Mouse (Mus musculus) stomach, embryonic 16.5 days (tissue): ENCODE measurements around the gene Crispld2. TPM values are rescaled to one million over a fixed set of nuclear protein-coding genes. Genes with fewer than 3 reads are reported as not detected.

Experiments used
- ATAC-seq: fragments of 200-750 bp; cut with Nextera tagmentation; 2 replicates; pipeline ENCODE4 v1.8.0; 2017; ENCODE audit warnings: moderate number of reproducible peaks, moderate TSS enrichment; ENCODE audit not compliant: insufficient read depth, low FRiP score
- H3K27ac ChIP-seq: fragments of 300-500 bp; sonication (generic); 2 replicates; pipeline ENCODE4 v1.5.1; 2014; ENCODE audit warnings: low read length
- H3K27me3 ChIP-seq: fragments of 300-500 bp; sonication (generic); 2 replicates; pipeline ENCODE4 v1.6.1; 2014; ENCODE audit warnings: low read length, control low read depth, mixed read lengths; ENCODE audit not compliant: control insufficient read depth, insufficient read depth
- H3K36me3 ChIP-seq: fragments of 300-500 bp; sonication (generic); 2 replicates; pipeline ENCODE4 v1.6.1; 2014; ENCODE audit warnings: low read length; ENCODE audit not compliant: control insufficient read depth, insufficient read depth
- H3K4me1 ChIP-seq: fragments of 300-500 bp; sonication (generic); 2 replicates; pipeline ENCODE4 v1.6.1; 2014; ENCODE audit warnings: low read length, control low read depth, mixed read lengths; ENCODE audit not compliant: control insufficient read depth, insufficient read depth
- H3K4me2 ChIP-seq: fragments of 300-500 bp; sonication (generic); 2 replicates; pipeline ENCODE4 v1.6.1; 2014; ENCODE audit warnings: low read depth, low read length, mixed read lengths
- H3K4me3 ChIP-seq: fragments of 300-500 bp; sonication (generic); replicated peaks from 2 replicates; pipeline ENCODE4 v1.5.1; 2014; ENCODE audit warnings: mild to moderate bottlenecking, low read length
- H3K9ac ChIP-seq: fragments of 300-500 bp; sonication (generic); 2 replicates; pipeline ENCODE4 v1.6.1; 2014; ENCODE audit warnings: low read length
- H3K9me3 ChIP-seq: fragments of 300-500 bp; sonication (generic); replicated peaks from 2 replicates; pipeline ENCODE4 v1.6.1; 2016; ENCODE audit warnings: low read length, control low read depth; ENCODE audit not compliant: control insufficient read depth
- WGBS: fragments of 180-500 bp; shearing (Covaris S2); extraction: QIAGEN DNeasy Blood & Tissue Kit; methylation state at CpG from one replicate; pipeline ENCODE4 v1.1.7; 2014; 5-methylcytosine and 5-hydroxymethylcytosine counted together
- polyA plus RNA-seq: library from polyadenylated mRNA; unstranded; fragments of >200 nt; fragmentation: Nextera tagmentation; extraction: Ambion mirVana; gene quantifications from 2 replicates; pipeline ENCODE4 v1.2.1, GENCODE M21; 2015

Gene Crispld2
- polyA plus RNA-seq, 1 experiment from 2014 or later = 38.1 TPM

GRCm38 (mm10) chr8:119986174-119986573 is 6.1 kb upstream of the Crispld2 start:
- Histone ChIP-seq H3K9ac (no peak overlapping the region), H3K27ac (no peak overlapping the region), H3K27me3 (0 out of 2 replicates have a peak, but pooled peaks cover 3% of the 10 kb centered on the region), H3K4me1 (no peaks in the 10 kb centered on the region), H3K4me3 (no peak overlapping the region), H3K4me2 (no peak overlapping the region), H3K9me3 (no peaks in the 10 kb centered on the region), H3K36me3 (no peaks in the 10 kb centered on the region)
- WGBS = 61% methylated on average over 5 of the region's 5 CpGs
- ATAC-seq = no peak

GRCm38 (mm10) chr8:119988087-119988486 is 4.2 kb upstream of the Crispld2 start:
- Histone ChIP-seq H3K36me3 (no peaks in the 10 kb centered on the region), H3K9me3 (no peaks in the 10 kb centered on the region), H3K27ac (no peak overlapping the region), H3K4me1 (no peaks in the 10 kb centered on the region; the same call in 1 of the 2 replicates), H3K27me3 (peaks cover 22% of the 10 kb centered on the region), H3K9ac (no peak overlapping the region), H3K4me3 (no peak overlapping the region), H3K4me2 (no peak overlapping the region)
- 59% methylated on average over 15 of the region's 15 CpGs for WGBS
- no peak for ATAC-seq

DNA sequence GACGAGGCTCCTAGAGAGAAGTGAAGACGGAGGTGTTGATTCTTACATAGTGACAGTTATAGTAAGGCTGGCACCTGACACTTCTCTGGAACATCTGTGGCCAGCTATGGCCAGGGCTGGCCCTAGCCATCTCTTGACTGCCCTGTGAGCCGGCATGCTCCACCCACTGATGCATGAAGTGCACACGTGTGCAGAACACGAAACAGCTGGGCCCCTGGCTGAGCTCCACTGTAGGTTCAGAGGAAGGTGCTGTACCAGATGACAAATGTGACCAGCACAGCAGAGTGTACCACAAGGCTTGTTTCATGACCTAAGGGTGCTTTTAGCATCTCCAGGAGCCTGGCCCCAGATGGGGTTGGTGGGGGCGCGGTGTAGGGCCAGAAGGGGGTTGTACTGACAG is 1.9 kb downstream of the Crispld2 start:
- Histone ChIP-seq H3K36me3 (no peaks in the 10 kb centered on the region), H3K27me3 (peaks cover 23% of the 10 kb centered on the region), H3K4me2 (peak overlapping the region; percentile 48; the same call in 1 of the 2 replicates), H3K4me3 (peak overlapping the region; percentile 40), H3K9ac (peak overlapping the region; percentile 1; the same call in 1 of the 2 replicates), H3K27ac (no peak overlapping the region), H3K9me3 (no peaks in the 10 kb centered on the region), H3K4me1 (peaks cover 10% of the 10 kb centered on the region; the same call in 1 of the 2 replicates)
- 0 out of 2 replicates have a peak, but pooled peaks have one; percentile 1 for ATAC-seq
- 39% methylated on average over 7 of the region's 7 CpGs for WGBS

DNA sequence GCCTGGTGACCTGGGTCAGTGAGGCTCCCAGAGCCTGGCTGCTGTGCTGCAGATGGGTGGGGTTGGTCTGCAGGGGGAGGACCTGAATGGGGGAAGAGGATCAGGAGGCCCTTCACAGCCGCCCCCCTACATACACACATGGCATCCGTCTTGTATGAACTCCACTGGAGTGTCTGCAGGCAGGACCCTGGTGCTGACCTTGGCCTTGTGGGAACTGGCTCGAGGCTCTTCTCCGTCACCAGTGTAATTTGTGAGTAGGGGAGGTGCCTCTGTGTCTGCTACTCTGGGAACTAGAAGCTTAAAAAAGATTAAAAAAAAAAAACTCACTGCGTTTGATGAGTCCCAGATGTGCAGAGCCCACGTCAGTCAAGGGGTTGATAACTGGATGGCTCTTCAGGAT is 2.3 kb downstream of the Crispld2 start:
- H3K27me3 ChIP-seq = peaks cover 23% of the 10 kb centered on the region
- H3K36me3 ChIP-seq = no peaks in the 10 kb centered on the region
- H3K4me3 ChIP-seq = peak overlapping the region; percentile 40
- peaks cover 10% of the 10 kb centered on the region; the same call in 1 of the 2 replicates for H3K4me1 ChIP-seq
- peak; percentile 31; the same call in 1 of the 2 replicates for ATAC-seq
- H3K4me2 ChIP-seq = peak overlapping the region; percentile 48; the same call in 1 of the 2 replicates
- 31% methylated on average over 6 of the region's 6 CpGs for WGBS
- H3K27ac ChIP-seq = no peak overlapping the region
- H3K9ac ChIP-seq = peak overlapping the region; percentile 1; the same call in 1 of the 2 replicates
- no peaks in the 10 kb centered on the region for H3K9me3 ChIP-seq

DNA sequence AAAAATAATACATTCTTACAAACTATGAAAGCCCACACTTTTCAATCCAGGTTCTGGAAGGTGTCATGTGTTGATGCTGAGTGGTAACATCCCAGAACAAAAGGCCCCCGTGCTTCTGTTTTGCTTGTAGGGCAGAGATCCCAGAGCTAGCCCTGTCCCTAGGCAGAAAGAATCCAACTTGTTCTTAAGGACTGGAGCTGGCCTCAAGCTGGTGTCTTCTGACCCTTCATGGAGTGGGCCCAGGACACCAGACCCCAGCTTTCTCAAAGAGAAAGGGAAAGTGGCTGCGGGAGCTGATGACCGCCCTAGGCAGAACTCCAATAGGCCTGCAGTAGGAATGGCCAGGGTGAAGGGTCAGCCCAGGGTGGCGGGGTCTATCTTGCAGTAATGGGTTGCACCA is 5.0 kb downstream of the Crispld2 start:
- Histone ChIP-seq H3K4me3 (no peak overlapping the region), H3K9me3 (no peaks in the 10 kb centered on the region), H3K4me1 (peaks cover 10% of the 10 kb centered on the region), H3K4me2 (no peak overlapping the region), H3K27ac (no peak overlapping the region), H3K36me3 (no peaks in the 10 kb centered on the region), H3K27me3 (peaks cover 9% of the 10 kb centered on the region; the same call in 1 of the 2 replicates), H3K9ac (no peak overlapping the region)
- no peak for ATAC-seq
- WGBS = 84% methylated on average over 4 of the region's 4 CpGs

GRCm38 (mm10) chr8:120000461-120000860 is 8.2 kb downstream of the Crispld2 start:
- no peak for ATAC-seq
- peaks cover 18% of the 10 kb centered on the region for H3K4me1 ChIP-seq
- H3K36me3 ChIP-seq = no peaks in the 10 kb centered on the region
- H3K27ac ChIP-seq = peak overlapping the region; percentile 47; the same call in 1 of the 2 replicates
- H3K9ac ChIP-seq = no peak overlapping the region
- H3K9me3 ChIP-seq = no peaks in the 10 kb centered on the region
- H3K27me3 ChIP-seq = no peaks in the 10 kb centered on the region
- no peak overlapping the region for H3K4me2 ChIP-seq
- WGBS = 19% methylated on average over 8 of the region's 8 CpGs
- no peak overlapping the region for H3K4me3 ChIP-seq

DNA sequence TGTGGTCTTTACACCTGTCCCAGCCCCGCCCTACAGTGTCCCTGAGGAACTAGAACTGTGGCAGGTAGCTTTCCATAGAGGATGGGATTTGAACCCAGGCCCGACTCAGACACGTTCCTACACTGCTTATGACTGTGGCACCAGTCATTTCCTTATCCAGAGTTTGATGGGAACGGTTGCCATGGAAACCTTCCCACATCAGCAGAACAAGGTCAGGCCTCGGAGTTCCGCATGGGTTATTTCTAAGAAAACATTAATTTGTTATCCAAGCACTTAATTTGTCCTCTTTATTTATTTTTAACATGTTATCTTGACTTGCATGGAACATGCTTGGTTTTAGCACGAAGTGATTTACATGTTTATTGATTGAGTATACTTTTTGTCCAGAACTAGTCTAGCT is 9.5 kb downstream of the Crispld2 start:
- 65% methylated on average over 7 of the region's 7 CpGs for WGBS
- ATAC-seq = no peak
- Histone ChIP-seq H3K4me3 (no peak overlapping the region), H3K9ac (no peak overlapping the region), H3K4me1 (peaks cover 23% of the 10 kb centered on the region), H3K9me3 (no peaks in the 10 kb centered on the region), H3K27me3 (no peaks in the 10 kb centered on the region), H3K36me3 (no peaks in the 10 kb centered on the region), H3K4me2 (no peak overlapping the region), H3K27ac (no peak overlapping the region)

DNA sequence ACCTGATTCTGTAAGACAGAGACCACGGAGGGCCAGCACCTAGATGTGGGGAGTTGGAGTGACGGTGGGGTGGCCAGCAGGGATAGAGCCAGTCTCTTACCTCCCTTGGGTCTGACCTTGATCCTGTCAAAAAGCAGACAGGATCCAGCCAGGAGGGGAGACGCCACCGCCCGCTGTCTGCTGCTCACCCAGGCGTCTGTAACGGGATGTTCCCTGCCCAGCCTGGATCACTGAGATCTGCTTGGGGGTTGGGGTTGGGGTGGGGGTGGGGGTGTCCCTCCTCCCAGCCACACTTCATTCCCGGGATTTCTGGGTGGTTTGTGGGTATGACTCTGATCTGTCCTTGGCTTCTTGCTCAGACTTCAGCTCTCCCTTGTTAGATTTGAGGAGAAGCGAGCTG is 10.1 kb downstream of the Crispld2 start:
- Histone ChIP-seq H3K4me2 (no peak overlapping the region), H3K27ac (peak overlapping the region; percentile 84), H3K4me3 (no peak overlapping the region), H3K36me3 (no peaks in the 10 kb centered on the region), H3K9me3 (no peaks in the 10 kb centered on the region), H3K27me3 (no peaks in the 10 kb centered on the region), H3K4me1 (peaks cover 23% of the 10 kb centered on the region), H3K9ac (no peak overlapping the region)
- WGBS = 54% methylated on average over 9 of the region's 9 CpGs
- no peak for ATAC-seq

GRCm38 (mm10) chr8:120004154-120004702 is 12.0 kb downstream of the Crispld2 start:
- no peaks in the 10 kb centered on the region for H3K27me3 ChIP-seq
- no peaks in the 10 kb centered on the region for H3K9me3 ChIP-seq
- ATAC-seq = peak; percentile 78
- no peak overlapping the region for H3K4me3 ChIP-seq
- WGBS = 13% methylated on average over 14 of the region's 14 CpGs
- H3K27ac ChIP-seq = peak overlapping the region; percentile 84
- peaks cover 23% of the 10 kb centered on the region for H3K4me1 ChIP-seq
- no peak overlapping the region for H3K9ac ChIP-seq
- 0 out of 2 replicates have a peak overlapping the region, but pooled peaks have one; percentile 2 for H3K4me2 ChIP-seq
- no peaks in the 10 kb centered on the region for H3K36me3 ChIP-seq
